Mouse (Mus musculus) kidney, postnatal 0 days (tissue): Measurements from ENCODE around the gene Batf. TPM values are rescaled to one million over a fixed set of nuclear protein-coding genes. Genes with fewer than 3 reads are reported as not detected.

Source experiments
- ATAC-seq: fragments of 200-750 bp; cut with Nextera tagmentation; replicated peaks from 2 replicates; pipeline ENCODE4 v1.8.0; 2017; ENCODE audit warnings: low read depth, moderate number of reproducible peaks, moderate TSS enrichment, moderate library complexity; ENCODE audit not compliant: low FRiP score
- DNase-seq: peaks from one replicate; pipeline ENCODE4 v3.0.0-alpha.2; 2016; ENCODE audit warnings: low spot score
- H3K27ac ChIP-seq: fragments of 300-500 bp; sonication (generic); 2 replicates; pipeline ENCODE4 v1.5.1; 2014; ENCODE audit warnings: mild to moderate bottlenecking
- H3K27me3 ChIP-seq: fragments of 300-500 bp; sonication (generic); 2 replicates; pipeline ENCODE4 v1.6.1; 2014; ENCODE audit warnings: low read length, mixed read lengths; ENCODE audit not compliant: insufficient read depth
- H3K36me3 ChIP-seq: fragments of 300-500 bp; sonication (generic); 2 replicates; pipeline ENCODE4 v1.6.1; 2014; ENCODE audit warnings: low read length, mixed read lengths; ENCODE audit not compliant: insufficient read depth
- H3K4me1 ChIP-seq: fragments of 300-500 bp; sonication (generic); replicated peaks from 2 replicates; pipeline ENCODE4 v1.6.1; 2014; ENCODE audit warnings: antibody characterized with exemption, low read length, mixed read lengths; ENCODE audit not compliant: insufficient read depth
- H3K4me2 ChIP-seq: fragments of 300-500 bp; sonication (generic); 2 replicates; pipeline ENCODE4 v1.6.1; 2014; ENCODE audit warnings: mild to moderate bottlenecking, low read length, moderate library complexity, mixed read lengths
- H3K4me3 ChIP-seq: fragments of 300-500 bp; sonication (generic); replicated peaks from 2 replicates; pipeline ENCODE4 v1.5.1; 2014; ENCODE audit warnings: low read depth, low read length
- H3K9ac ChIP-seq: fragments of 300-500 bp; sonication (generic); 2 replicates; pipeline ENCODE4 v1.6.1; 2014; ENCODE audit warnings: low read depth, low read length
- H3K9me3 ChIP-seq: fragments of 300-500 bp; sonication (generic); replicated peaks from 2 replicates; pipeline ENCODE4 v1.6.1; 2016; ENCODE audit warnings: low read length, inconsistent platforms, mixed read lengths
- CTCF ChIP-seq: IDR thresholded peaks from 2 replicates; pipeline ENCODE4 v1.5.1; 2016; ENCODE audit warnings: antibody characterized with exemption, low read depth, mild to moderate bottlenecking, moderate library complexity
- WGBS: fragments of 180-500 bp; shearing (Covaris S2); extraction: QIAGEN DNeasy Blood & Tissue Kit; methylation state at CpG from one replicate; pipeline ENCODE4 v1.1.7; 2014; 5-methylcytosine and 5-hydroxymethylcytosine counted together
- polyA plus RNA-seq: library from polyadenylated mRNA; unstranded; fragments of >200 nt; fragmentation: Nextera tagmentation; extraction: Ambion mirVana; gene quantifications from 2 replicates; pipeline ENCODE4 v1.2.1, GENCODE M21; 2015

Batf gene
- polyA plus RNA-seq, 1 experiment from 2014 or later = 4.0 TPM

DNA sequence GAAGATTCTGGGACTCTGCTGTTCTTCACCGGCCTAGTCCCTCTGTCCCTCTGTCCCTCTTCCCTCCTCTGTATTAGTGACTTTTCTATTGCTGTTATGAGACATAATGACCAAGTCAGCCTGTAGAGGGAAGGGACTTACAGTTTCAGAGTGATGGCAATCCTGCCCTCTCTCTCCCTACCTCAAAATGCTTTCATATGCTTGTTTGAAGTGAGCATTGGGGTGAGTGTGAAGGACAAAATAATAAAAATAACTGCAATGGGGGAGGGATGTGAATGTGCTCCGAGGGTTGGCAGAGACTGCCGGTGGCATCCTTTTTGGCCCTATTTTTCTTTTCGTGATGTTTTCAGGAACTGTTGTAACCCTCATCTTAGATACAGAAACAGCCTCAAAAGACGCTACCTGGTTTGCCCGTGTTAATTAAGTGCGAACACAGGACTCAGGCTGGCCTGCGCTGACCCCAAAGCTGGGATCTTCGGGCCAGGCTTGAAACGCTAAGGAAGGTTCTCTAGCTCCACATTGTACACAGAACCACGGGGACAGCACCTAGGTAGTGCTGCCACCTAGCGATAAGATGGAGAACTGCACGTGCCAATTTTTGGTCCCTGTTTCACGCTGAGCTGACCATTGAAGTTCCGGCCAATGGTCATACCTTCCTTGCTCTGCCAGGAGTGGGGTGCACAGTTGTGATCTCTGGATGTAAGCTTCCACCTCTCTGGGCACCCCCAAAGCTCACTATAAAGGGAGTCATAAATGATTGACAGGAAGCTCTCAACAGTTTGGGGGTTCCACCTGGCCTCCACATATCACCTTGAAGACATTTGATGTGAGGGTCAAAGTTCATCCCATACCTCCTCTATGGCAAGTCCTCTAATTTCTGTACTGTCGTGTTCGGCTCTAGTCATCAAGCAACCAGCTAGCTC lies 42.8 kb downstream of the Batf start:
- Histone ChIP-seq H3K36me3 (no peaks in the 10 kb centered on the region), H3K4me1 (no peaks in the 10 kb centered on the region), H3K27me3 (no peaks in the 10 kb centered on the region), H3K4me2 (no peak overlapping the region), H3K4me3 (no peak overlapping the region), H3K9me3 (no peaks in the 10 kb centered on the region), H3K27ac (no peak overlapping the region), H3K9ac (no peak overlapping the region)
- peak; percentile 98 for TF ChIP-seq CTCF
- DNase-seq (peak; percentile 77), ATAC-seq (peak; percentile 57; the same call in 1 of the 2 replicates)
- 38% methylated on average over 17 of the region's 17 CpGs for WGBS

DNA sequence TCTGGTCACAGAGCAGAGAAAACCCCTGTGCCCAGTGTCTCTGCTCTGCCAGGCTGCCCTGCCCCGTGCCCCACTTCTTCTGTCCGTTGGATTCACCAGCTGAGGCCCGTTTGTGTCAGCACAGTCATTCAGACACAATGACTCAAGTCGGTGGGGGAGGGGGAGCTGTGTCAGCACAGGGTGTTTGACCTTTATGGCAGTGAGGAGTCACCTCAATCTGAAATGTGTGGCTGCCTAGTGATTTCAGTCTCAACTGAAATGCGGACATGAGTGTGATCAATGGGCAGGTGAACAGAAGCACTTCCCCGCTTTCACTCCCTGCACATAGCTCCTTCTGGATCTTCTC lies 43.4 kb downstream of the Batf start:
- no peak for TF ChIP-seq CTCF
- 0 out of 2 replicates have a peak, but pooled peaks have one; percentile 10 for ATAC-seq
- H3K36me3 ChIP-seq = no peaks in the 10 kb centered on the region

DNA sequence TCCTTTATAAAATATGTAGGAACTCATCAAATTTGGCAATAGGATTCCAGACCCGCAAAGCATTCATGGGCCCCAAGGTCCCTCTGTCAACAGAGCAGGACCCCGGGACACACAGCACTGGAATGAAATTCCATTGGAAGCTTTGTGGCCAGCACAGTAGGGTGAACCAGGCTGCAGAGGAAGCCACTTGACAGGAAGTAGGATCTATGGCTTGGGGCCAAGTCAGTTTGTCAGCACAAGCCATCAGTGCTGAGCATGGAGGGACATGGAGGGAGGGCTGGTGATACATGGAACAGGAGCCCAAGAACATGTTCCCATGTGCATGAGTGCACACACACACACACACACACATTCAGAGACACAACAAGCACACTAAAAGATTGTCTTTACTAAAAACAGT lies 49.7 kb downstream of the Batf start:
- no peak for TF ChIP-seq CTCF
- Histone ChIP-seq H3K36me3 (no peaks in the 10 kb centered on the region), H3K4me3 (no peak overlapping the region), H3K9me3 (no peaks in the 10 kb centered on the region), H3K27ac (no peak overlapping the region), H3K4me2 (no peak overlapping the region), H3K9ac (no peak overlapping the region), H3K27me3 (no peaks in the 10 kb centered on the region), H3K4me1 (no peaks in the 10 kb centered on the region)
- no peak for ATAC-seq
- DNase-seq = peak; percentile 37
- WGBS = 70% methylated on average over 2 of the region's 2 CpGs

More for the DNA sequence above, 43.4 kb downstream of the Batf start:
- H3K9me3 ChIP-seq = no peaks in the 10 kb centered on the region
- H3K4me2 ChIP-seq = no peak overlapping the region
- no peaks in the 10 kb centered on the region for H3K27me3 ChIP-seq
- no peak overlapping the region for H3K27ac ChIP-seq
- no peak for DNase-seq
- H3K4me1 ChIP-seq = no peaks in the 10 kb centered on the region
- no peak overlapping the region for H3K9ac ChIP-seq
- H3K4me3 ChIP-seq = no peak overlapping the region
- 59% methylated on average over 6 of the region's 6 CpGs for WGBS

DNA sequence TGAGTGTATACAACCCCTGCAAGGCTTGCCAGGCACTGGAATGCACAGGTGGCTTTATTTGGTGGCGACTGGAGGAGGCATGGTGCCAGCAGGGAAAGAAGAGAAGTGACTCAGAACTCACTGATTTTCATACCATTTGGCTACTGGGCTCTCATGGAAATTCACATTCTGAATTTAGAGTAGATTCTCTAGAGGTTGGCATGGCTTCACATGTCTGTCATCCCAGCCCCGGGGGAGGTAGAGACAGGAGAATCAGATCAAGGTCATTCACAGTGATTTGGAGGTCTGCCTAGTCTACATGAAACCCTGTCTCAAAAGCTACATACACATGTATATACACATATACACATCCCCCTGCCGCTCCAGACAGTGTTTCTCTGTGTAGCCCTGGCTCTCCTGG lies 50.5 kb downstream of the Batf start:
- Histone ChIP-seq H3K4me2 (no peak overlapping the region), H3K9me3 (no peaks in the 10 kb centered on the region), H3K4me1 (no peaks in the 10 kb centered on the region), H3K27me3 (no peaks in the 10 kb centered on the region), H3K9ac (no peak overlapping the region), H3K4me3 (no peak overlapping the region), H3K27ac (no peak overlapping the region), H3K36me3 (no peaks in the 10 kb centered on the region)
- WGBS = 92% methylated on average over 3 of the region's 3 CpGs
- DNase-seq (no peak), ATAC-seq (no peak)
- TF ChIP-seq CTCF = no peak

DNA sequence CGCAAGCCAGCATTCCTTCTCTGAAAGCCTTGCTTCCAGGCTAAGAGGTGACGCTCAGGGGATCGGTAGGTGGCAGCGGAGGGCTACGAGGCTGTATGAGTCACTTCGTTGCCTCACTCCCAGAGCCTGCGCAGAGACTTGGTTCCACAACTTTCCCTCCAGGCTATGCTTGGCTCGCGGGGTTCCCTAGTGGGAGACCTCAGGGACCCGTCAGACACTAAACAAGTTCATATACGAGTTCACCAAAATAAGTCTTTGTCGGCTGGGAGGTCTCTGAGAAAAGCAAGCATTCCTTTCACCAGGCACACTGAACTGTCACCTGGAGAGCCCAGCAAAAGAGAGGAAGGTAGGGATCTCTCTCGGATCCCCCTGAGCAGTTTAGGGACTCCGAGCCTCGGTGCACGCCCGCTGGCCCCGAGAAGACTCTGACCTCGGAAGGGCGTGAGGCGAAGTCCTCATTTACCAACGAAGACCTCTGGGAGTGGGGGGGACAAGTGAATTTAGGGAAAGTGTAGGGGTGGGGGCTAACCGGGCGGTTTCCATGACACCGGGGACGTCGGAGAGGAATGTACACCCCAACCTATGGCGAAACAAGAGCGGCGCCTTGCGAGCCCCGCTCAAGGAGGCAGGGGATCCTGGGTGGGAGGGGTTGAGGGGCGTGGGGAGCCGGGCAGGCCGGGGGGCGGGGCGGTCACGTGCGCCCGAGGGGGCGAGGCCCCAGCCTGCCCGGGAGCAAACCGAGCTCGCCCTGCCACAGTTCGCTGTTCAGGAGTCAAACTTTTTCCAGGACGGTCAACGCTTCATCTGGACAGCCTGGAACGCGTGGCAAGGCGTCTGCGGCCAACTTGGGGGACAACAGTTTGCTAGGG lies 59.6 kb downstream of the Batf start, which contains the start of gene Flvcr2:
TSS of gene Flvcr2 (plus strand) at position 713 of the 869 bp plus-strand sequence.
- peak; percentile 89 for TF ChIP-seq CTCF
- Histone ChIP-seq H3K4me3 (peak within 1 kb of the TSS; percentile 41), H3K27ac (no peak within 1 kb of the TSS), H3K36me3 (no peaks in the 10 kb centered on the region), H3K9ac (peak within 1 kb of the TSS; percentile 24; the same call in 1 of the 2 replicates), H3K4me2 (peak within 1 kb of the TSS; percentile 90), H3K9me3 (no peaks in the 10 kb centered on the region), H3K4me1 (0 out of 2 replicates have a peak, but pooled peaks cover 4% of the 10 kb centered on the region), H3K27me3 (0 out of 2 replicates have a peak, but pooled peaks cover 5% of the 10 kb centered on the region)
- 1% methylated on average over 49 of the region's 51 CpGs for WGBS
- peak; percentile 93 for DNase-seq
- peak; percentile 87 for ATAC-seq

DNA sequence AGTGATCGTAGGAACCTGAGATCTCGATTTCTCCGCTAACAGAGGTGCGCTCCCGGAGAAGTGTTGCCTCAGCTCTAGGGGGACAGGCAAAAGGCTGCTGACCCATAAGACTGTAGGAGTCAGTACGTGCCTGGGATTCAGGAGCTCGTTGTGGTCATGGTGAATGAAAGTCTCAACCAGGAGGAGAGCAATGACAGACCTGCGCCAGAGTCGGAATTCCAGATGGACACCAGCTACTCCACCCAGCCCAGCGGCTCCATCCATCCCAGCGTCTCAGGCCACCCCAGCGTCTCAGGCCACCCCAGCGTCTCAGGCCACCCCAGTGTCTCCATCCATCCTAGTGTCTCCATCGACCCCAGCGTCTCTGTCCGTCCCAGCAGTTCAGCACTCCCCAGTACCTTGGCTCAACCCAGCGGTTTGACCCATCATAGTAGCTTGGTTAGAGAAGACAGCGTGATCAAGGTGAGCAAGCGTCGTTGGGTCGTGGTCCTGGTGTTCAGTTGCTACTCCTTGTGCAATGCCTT lies 60.3 kb downstream of the Batf start:
- peak overlapping the region; percentile 41 for H3K4me3 ChIP-seq
- H3K9ac ChIP-seq = peak overlapping the region; percentile 24; the same call in 1 of the 2 replicates
- no peaks in the 10 kb centered on the region for H3K36me3 ChIP-seq
- H3K4me1 ChIP-seq = 0 out of 2 replicates have a peak, but pooled peaks cover 4% of the 10 kb centered on the region
- no peak for TF ChIP-seq CTCF
- DNase-seq = no peak
- H3K27ac ChIP-seq = no peak overlapping the region
- 0 out of 2 replicates have a peak, but pooled peaks have one; percentile 15 for ATAC-seq
- 24% methylated on average over 21 of the region's 21 CpGs for WGBS
- no peaks in the 10 kb centered on the region for H3K9me3 ChIP-seq
- peak overlapping the region; percentile 90 for H3K4me2 ChIP-seq
- H3K27me3 ChIP-seq = 0 out of 2 replicates have a peak, but pooled peaks cover 5% of the 10 kb centered on the region
